Mouse (Mus musculus) thymus, adult 18-20 months (tissue): ENCODE data around the gene Terf2.
A peak's percentile ranks its signal among the peaks of the same experiment; 100 is the strongest.
"Not testable (repeated sequence)": the region's sequence is repeated elsewhere in the genome, so short reads cannot be mapped to it uniquely, and the experiment has no call there.

Experiments used
- DNase-seq, 2 experiments: peaks; one replicate each; pipeline ENCODE4 v3.0.0; 2022; ENCODE audit warnings: mixed read lengths in 2 of 2

The Terf2 gene

DNA sequence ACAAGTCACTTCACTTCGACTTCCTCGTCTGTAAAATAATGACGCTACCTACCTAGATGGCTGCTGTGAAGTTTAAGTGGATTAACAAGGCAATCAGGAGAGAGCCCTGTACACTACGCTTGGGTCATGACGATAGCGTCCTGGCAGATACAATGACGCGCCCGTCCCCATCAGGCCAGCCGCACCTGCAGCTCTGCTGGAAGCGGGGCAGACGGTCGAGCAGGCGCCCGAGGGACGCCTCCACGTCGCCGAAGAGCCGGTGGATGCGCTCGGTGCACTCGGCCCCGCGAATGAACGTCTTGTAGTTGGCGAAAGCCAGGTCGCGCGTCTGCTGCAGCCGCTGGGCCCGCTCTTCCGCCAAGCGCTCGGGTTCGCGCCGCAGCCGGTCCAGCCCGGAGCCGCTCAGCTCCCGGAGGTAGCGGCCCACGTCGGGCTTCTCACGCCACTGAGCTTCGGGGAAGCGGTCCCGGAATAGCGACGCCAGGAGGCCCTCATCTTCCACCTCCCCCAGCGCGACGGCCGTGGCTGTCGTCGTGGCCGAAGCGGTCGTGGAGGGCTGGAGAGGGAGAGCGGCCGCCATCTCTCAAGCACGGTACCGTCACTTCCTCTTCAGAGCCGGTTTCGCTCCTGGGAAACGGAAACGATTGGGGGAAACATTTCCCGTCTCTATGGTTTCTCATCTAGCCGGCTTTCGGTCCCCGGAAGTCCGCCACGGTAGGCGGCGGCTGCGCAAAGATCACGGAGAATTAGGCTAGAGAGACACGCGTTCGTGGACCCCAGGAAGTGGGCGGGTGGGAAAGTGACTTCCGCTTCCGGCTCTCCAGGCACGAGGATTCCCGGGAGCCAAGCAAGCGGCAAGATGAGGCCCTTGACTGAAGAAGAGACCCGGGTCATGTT is 40.0 kb downstream of the Terf2 start, which contains the start of the genes Cog8 and Nip7:
Gene Cog8, minus strand, starts transcription at position 614 of the 897 bp plus-strand sequence.
Gene Nip7, plus strand, starts transcription at position 802 of the 897 bp plus-strand sequence.
- DNase-seq = peak; percentile 92 to 95

DNA sequence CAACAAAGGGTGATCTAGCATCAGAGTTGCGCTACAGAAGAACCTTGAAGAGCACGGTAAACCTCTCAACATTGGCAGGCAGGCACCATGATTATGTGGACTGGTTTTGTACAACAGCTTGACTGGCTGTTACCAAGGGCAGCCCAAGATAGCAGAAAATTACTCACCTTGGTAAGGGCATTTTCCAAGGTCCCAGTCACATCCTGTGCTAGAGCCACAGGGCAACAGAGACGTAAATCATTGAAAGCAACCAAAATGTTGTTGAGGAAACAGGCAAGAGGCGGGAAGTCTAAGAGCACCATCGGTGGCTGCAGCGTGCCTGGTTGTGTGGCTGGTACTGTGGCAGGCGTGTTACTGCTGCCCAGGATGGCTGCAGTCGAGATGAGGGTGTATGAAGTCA is 44.3 kb downstream of the Terf2 start:
- DNase-seq = no peak

- no peak for DNase-seq
Measured at GRCm38 (mm10) chr8:107049480-107049879, 46.9 kb downstream of the Terf2 start.

DNA sequence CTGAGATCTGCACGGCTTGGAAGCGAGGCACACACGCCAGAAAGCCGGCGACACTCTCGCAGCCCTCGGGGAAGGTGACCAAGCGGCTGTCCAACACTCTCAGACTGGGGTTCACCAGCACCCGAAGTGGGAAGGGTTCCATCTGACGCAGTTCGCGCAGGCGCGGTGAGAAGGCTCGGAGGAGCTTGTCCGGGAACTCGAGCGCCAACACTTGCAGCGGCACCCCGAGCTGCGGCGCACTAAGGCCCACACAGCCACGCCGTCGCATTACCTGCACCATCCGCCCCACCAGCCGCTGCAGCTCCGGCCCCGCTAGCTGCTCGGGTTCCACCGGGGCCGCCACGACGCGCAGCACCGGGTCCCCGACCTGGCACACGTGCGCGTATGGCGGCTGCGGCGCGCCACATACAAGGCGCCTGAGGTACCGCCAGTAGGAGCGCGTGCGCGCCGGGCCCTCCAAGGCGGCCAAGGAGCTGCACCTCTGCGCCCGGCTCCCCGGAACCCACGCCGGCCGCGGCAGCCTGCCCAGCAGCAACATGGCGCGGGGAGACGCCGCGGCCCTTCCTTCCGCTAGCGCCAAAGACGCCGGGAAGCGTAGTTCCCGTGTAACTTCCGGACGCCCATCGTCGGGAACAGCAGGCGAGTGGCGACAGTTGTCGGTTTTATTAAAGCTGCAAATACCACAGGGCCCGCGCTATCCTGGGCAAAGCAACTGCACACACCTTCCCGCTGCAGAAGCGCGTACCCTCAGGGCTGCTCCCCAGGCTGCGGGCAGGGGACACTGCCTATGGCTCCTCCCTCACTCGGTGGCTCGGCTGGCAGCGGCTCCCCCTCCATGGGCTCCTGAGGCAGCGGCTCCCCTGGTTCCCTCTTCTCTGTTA is 48.0 kb downstream of the Terf2 start, which contains the start of gene Pdf:
Gene Pdf, minus strand, starts transcription at position 554 of the 881 bp plus-strand sequence.
- DNase-seq = peak; percentile 73 to 75

DNA sequence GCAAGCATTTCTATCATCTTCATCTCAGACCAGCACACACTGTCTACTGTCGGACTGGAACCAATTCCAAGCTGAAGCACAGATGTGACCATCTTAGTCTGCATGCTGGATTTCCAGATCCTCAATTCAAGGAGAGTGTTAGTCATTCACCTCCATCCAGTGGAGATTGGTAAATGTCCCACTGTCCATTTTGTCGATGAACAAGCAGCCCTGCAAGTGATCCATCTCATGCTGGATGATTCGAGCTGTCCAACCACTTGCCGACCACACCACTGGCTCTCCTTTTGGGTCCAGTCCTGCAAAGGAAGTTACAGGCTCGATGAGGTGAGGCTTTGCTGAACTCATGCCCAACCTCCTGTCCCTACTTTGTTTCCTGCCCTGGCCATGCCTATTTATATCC is 49.4 kb downstream of the Terf2 start:
- DNase-seq = no peak

GRCm38 (mm10) chr8:107045478-107045877 is 50.9 kb downstream of the Terf2 start:
- no peak for DNase-seq

DNA sequence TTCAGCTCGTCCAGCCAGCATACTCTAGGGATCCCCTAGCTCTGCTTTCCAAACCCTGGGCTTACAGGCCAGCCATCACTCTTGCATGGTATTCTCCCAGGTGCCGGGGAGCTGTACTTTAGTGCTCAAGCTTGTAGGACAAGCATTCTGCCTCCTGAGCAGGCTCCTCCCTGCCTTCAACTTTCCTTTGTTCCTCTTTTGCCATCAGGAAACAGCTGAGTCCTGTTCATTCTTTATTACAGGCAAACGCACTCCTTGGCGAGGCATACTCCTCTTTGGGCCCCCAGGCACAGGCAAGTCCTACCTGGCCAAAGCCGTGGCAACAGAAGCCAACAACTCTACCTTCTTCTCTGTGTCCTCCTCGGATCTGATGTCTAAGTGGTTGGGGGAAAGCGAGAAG is 55.7 kb downstream of the Terf2 start:
- no peak for DNase-seq

DNA sequence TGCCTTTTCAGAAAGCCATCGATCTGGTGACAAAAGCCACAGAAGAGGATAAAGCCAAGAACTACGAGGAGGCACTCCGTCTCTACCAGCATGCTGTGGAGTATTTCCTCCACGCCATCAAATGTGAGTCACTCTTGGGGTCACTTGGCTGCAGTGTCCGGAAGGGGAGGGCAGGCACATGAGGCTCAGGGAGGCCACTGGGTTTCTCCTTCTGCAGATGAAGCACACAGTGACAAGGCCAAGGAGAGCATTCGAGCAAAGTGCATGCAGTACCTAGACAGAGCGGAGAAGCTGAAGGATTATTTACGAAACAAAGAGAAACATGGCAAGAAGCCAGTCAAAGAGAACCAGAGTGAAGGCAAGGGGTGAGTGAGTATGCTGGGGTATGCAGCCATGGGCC is 59.7 kb downstream of the Terf2 start:
- DNase-seq = no peak

DNA sequence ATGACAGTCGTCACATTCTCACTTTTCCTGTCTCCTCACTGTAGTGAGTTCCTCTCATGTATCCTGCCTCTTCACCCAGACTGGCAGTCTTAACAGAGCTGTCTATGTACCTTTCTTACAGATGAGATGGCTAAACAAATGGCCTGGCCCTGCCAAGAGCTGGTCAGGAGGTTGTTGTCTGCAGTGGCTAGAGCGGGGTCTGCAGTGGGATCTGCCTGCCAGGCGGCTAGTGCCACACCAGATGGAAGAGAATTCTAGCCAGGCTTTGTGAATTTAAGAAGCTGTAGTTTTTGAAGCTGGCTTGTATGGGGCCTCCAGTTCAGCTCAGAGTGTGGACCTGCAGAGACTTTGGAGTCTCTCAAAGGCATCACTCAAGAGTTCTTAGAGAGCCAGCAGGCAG is 60.7 kb downstream of the Terf2 start:
- DNase-seq = no peak

DNA sequence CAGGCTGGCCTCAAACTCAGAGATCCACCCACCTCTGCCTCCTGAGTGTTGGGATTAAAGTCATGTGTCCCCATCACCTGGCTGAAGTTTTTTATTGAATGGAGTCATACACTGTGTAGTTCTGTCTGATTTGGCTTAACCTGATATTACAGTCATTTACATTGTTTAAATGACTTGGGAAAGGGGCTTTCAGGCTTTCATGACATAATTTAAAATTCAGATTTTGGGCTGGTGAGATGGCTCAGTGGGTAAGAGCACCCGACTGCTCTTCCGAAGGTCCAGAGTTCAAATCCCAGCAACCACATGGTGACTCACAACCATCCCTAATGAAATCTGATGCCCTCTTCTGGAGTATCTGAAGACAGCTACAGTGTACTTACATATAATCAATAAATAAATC is 62.7 kb downstream of the Terf2 start:
- DNase-seq = not testable (repeated sequence)

DNA sequence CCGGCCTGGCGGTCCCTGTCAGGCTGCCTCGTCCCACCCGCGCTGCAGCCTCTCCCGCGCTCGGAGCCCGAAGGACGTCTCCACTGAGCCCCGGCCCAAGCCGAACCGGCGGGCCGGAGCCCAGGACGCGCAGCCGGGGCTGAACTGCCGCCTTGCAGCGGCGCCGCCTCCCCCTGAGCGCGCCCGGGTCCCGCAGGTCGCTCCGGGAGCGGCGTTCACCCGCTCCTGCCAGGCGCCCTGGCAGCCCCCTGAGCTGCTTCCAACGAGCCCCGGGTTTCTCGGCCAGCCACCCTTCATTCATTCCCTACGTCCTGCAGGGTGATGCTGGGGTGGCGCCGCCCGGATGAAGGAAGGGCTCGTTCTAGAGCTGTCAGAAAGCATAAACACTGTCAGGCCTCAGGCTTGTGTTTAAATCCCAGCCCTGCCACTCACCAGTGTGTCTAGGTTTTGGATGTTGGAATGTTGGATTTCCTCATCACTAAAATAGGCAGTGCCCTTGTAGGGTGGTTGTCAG is 64.7 kb downstream of the Terf2 start:
- DNase-seq = no peak

- DNase-seq = peak; percentile 90 to 91
Measured at GRCm38 (mm10) chr8:107030650-107031576, 65.4 kb downstream of the Terf2 start, which contains the start of gene Vps4a. TSS of gene Vps4a (plus strand) at chr8:107031222.

DNA sequence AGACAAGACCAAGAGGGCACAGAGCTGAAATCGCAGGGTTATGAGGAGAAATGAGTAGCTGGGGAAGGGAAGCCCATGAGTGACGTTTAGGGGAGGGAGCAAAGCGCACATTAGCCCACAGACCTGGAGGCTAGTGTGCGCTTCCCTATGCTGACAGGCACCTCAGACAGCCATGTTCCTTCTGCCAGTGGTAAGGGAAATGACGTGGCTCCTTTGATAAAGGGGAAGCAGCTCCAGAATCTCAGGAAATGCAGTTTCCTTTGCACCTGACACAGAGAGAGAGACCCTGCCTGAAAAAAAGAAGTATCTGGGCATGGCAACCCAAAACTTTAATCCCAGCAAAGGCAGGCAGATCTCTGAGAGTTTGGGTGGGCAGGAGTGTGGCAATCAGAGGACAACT is 66.3 kb downstream of the Terf2 start:
- no peak for DNase-seq

GRCm38 (mm10) chr8:107029310-107029709 is 67.0 kb downstream of the Terf2 start:
- no peak for DNase-seq

GRCm38 (mm10) chr8:107023479-107023878 is 72.9 kb downstream of the Terf2 start:
- DNase-seq = no peak
